Mouse (Mus musculus): ENCODE data around the gene Topbp1.
"Not testable (repeated sequence)": the region's sequence is repeated elsewhere in the genome, so short reads cannot be mapped to it uniquely, and the experiment has no call there.

DNA sequence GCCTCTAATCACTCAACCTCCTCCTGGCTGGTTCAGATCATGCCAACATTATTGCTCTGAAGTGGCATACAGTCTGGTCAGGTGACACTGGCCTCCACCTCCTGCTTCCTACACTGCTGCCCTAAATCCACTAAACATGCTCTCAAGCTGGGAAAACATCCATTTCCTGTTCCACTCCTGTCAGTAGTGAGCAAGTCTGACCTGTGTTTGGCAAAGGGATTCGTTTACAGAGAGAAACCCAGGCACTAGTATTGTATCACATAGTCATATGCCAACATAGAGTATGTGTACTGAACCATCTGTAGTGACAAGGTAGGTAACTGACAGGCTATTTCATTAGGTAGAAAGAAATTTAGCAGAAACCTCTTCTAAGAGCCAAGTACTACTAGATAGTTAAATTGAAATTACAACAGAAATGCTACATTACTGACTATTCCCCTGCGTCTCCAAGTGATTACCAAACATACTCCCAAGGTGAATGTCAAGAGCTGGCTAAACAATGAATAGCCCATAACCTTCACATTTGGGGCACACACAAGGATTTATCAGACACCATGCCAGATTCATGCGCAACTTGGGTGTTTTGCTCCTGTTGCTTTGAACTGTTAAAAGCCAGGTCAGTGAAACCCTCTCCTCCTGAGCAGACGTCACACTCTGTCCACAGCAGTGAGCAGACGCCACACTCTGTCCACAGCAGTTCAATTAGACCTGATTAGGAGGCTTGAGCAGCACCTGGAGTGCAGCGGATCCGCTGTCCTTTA is 48.7 kb downstream of the Topbp1 start:
- TF ChIP-seq POLR2A (IDR thresholded peaks at IDR 0.05; ENCODE audit: extremely low read depth, insufficient read depth, low read length); CTCF (IDR thresholded peaks at IDR 0.05; ENCODE audit: low read depth, low read length): not testable (repeated sequence)

Measured in liver, adult 2 months (tissue).